Mouse (Mus musculus) G1E (cell line): ENCODE measurements around the gene Ptprs. TPM values are rescaled to one million over a fixed set of nuclear protein-coding genes. Genes with fewer than 3 reads are reported as not detected.

Experiments used
- ATAC-seq: 2 replicates; pipeline ENCODE4 v1.8.0; 2016; ENCODE audit warnings: mild to moderate bottlenecking; ENCODE audit not compliant: insufficient number of reproducible peaks, poor library complexity, low FRiP score, severe bottlenecking; ENCODE audit errors: extremely low read depth
- DNase-seq: peaks from one replicate; pipeline ENCODE4 v3.0.0; 2012; ENCODE audit warnings: low spot score
- H3K27me3 ChIP-seq: 2 replicates; pipeline ENCODE4 v1.6.1; 2012; ENCODE audit warnings: mild to moderate bottlenecking, low read length, inconsistent platforms; ENCODE audit not compliant: insufficient read depth
- H3K36me3 ChIP-seq: replicated peaks from 2 replicates; pipeline ENCODE3; 2012; ENCODE audit warnings: mild to moderate bottlenecking, inconsistent platforms
- H3K4me1 ChIP-seq: 2 replicates; pipeline ENCODE4 v1.6.1; 2012; ENCODE audit warnings: low read depth, low read length, inconsistent platforms, mixed read lengths; ENCODE audit not compliant: insufficient read depth
- H3K4me3 ChIP-seq: 2 replicates; pipeline ENCODE4 v1.5.1; 2012; ENCODE audit warnings: low read depth, mild to moderate bottlenecking, inconsistent platforms, low read length, moderate library complexity, mixed read lengths
- H3K9me3 ChIP-seq: replicated peaks from 2 replicates; pipeline ENCODE4 v1.6.1; 2012; ENCODE audit warnings: inconsistent platforms
- CTCF ChIP-seq: IDR thresholded peaks from 2 replicates; pipeline ENCODE4 v1.5.1; 2012; ENCODE audit warnings: low read depth, low read length, inconsistent platforms, mixed read lengths
- GATA1 ChIP-seq: IDR thresholded peaks from 2 replicates; pipeline ENCODE4 v1.6.1; 2012; ENCODE audit warnings: borderline replicate concordance, low read length, inconsistent platforms, mixed read lengths
- GATA2 ChIP-seq: IDR thresholded peaks from 2 replicates; pipeline ENCODE4 v1.6.1; 2012; ENCODE audit warnings: low read depth, low read length, inconsistent platforms, borderline replicate concordance
- POLR2AphosphoS5 ChIP-seq: IDR thresholded peaks from 2 replicates; pipeline ENCODE4 v1.6.1; 2012; ENCODE audit warnings: low read depth, low read length, inconsistent platforms; ENCODE audit not compliant: insufficient replicate concordance
- TAL1 ChIP-seq: conservative IDR thresholded peaks from 2 replicates; pipeline ENCODE4 v1.6.1; 2012; ENCODE audit warnings: low read depth, low read length, inconsistent platforms, mixed read lengths
- polyA plus RNA-seq: library from polyadenylated mRNA; stranded (reverse); fragments of >175 nt; gene quantifications from 2 replicates; pipeline ENCODE4 v1.2.3, GENCODE M21; 2012
- total RNA-seq, 2 experiments: library from RNA; stranded (forward) in 1 of 2; stranded (reverse) in 1 of 2; fragments of 200-1000 nt in 1 of 2; fragments of >200 nt in 1 of 2; fragmentation: Nextera tagmentation in 1 of 2; gene quantifications; 2 replicates each; pipeline ENCODE4 v1.2.3; 2014 to 2017

Gene Ptprs
- total and polyA plus RNA-seq, 3 experiments, result 16.7 to 83.6 (median 77.2) TPM

- DNase-seq (no peak), ATAC-seq (no peak)
- peaks cover 62% of the 10 kb centered on the region for H3K36me3 ChIP-seq
- peaks cover 4% of the 10 kb centered on the region for H3K9me3 ChIP-seq
- no peaks in the 10 kb centered on the region; the same call in 1 of the 2 replicates for H3K27me3 ChIP-seq
- TF ChIP-seq CTCF (no peak), GATA1 (no peak), POLR2AphosphoS5 (no peak), TAL1 (no peak), GATA2 (no peak)
- peaks cover 55% of the 10 kb centered on the region for H3K4me1 ChIP-seq
- H3K4me3 ChIP-seq, result peak overlapping the region; percentile 6; the same call in 1 of the 2 replicates
Measured at GRCm38 (mm10) chr17:56442316-56442715, 34.0 kb downstream of the Ptprs start.

DNA sequence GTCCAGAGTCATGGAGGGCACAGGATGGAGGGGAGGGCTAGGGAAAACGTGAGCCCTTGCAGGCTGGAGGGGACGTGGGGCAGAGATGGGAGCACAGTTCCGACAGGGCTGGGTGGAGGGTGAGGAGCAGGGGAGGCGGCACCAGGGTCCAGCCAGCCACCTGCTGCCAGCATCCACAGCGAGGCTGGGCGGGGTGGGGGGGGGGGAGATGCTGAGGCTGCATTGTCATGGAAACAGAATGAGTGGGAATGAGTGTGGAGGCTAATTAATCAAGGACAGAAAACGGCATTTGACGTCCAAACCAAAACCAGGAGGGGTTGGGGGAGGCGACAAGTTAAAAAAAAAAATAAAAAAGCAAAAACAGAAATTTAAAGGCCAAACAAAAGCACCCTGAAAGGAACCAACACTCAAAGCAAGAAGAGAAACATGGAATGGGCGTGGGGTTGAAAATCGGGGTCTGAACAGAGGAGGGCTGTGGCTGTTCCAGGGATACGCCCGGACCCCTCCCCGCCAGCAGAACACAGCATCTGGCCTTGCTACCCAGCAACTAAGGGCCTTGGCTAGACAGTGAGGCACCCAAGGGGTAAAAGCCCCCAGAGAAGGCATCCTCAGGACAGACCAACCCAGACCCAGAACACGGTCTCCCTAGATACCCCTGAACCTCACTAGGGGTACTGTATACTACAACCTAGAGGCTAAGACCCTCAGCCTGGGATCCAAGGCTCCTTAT is 36.4 kb downstream of the Ptprs start:
- no peak for ATAC-seq
- Histone ChIP-seq H3K9me3 (peaks cover 12% of the 10 kb centered on the region), H3K27me3 (no peaks in the 10 kb centered on the region; the same call in 1 of the 2 replicates), H3K4me3 (no peak overlapping the region), H3K36me3 (peaks cover 68% of the 10 kb centered on the region), H3K4me1 (peaks cover 49% of the 10 kb centered on the region)
- TF ChIP-seq POLR2AphosphoS5 (no peak), CTCF (no peak), GATA1 (no peak), GATA2 (no peak), TAL1 (no peak)
- DNase-seq, result no peak

GRCm38 (mm10) chr17:56431582-56431981 is 44.7 kb downstream of the Ptprs start:
- DNase-seq, result no peak
- Histone ChIP-seq H3K27me3 (no peaks in the 10 kb centered on the region), H3K4me3 (no peak overlapping the region), H3K4me1 (peaks cover 2% of the 10 kb centered on the region; the same call in 1 of the 2 replicates), H3K9me3 (peaks cover 3% of the 10 kb centered on the region), H3K36me3 (peaks cover 73% of the 10 kb centered on the region)
- no peak for ATAC-seq
- TF ChIP-seq CTCF (no peak), GATA1 (no peak), TAL1 (no peak), GATA2 (no peak), POLR2AphosphoS5 (no peak)

DNA sequence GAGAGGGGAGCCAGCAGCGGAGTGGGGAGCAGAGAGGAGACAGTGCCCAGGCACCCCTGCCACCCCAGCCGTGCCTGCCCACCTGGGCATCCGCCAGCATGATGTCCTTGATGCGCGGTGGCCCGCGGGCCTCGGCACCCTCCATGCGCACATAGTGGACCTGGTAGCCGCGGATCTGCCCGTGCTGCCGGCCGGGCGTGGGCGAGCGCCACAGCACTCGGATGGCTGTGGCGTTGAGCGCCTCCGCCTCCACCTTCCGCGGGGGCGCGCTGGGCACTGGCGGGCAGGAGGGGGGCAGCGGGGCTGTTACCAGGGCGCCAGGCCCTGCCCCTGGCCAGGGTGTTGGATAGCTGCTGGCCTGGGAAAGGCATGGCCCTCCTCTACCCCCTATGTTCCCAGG is 48.4 kb downstream of the Ptprs start:
- TF ChIP-seq POLR2AphosphoS5 (no peak), CTCF (no peak), GATA2 (no peak), TAL1 (no peak), GATA1 (no peak)
- Histone ChIP-seq H3K9me3 (peaks cover 11% of the 10 kb centered on the region), H3K4me1 (peaks cover 2% of the 10 kb centered on the region; the same call in 1 of the 2 replicates), H3K4me3 (no peak overlapping the region), H3K27me3 (no peaks in the 10 kb centered on the region; the same call in 1 of the 2 replicates), H3K36me3 (peaks cover 73% of the 10 kb centered on the region)
- ATAC-seq, result no peak
- no peak for DNase-seq

GRCm38 (mm10) chr17:56425941-56426340 is 50.3 kb downstream of the Ptprs start:
- Histone ChIP-seq H3K4me3 (no peak overlapping the region), H3K4me1 (no peaks in the 10 kb centered on the region; the same call in 1 of the 2 replicates), H3K36me3 (peaks cover 81% of the 10 kb centered on the region), H3K9me3 (peaks cover 11% of the 10 kb centered on the region), H3K27me3 (no peaks in the 10 kb centered on the region; the same call in 1 of the 2 replicates)
- no peak for DNase-seq
- ATAC-seq, result no peak
- TF ChIP-seq TAL1 (no peak), POLR2AphosphoS5 (no peak), GATA1 (no peak)

GRCm38 (mm10) chr17:56425584-56425914 is 50.7 kb downstream of the Ptprs start:
- Histone ChIP-seq H3K9me3 (peaks cover 11% of the 10 kb centered on the region), H3K27me3 (no peaks in the 10 kb centered on the region; the same call in 1 of the 2 replicates), H3K4me3 (peak overlapping the region; percentile 21; the same call in 1 of the 2 replicates), H3K36me3 (peaks cover 85% of the 10 kb centered on the region), H3K4me1 (no peaks in the 10 kb centered on the region; the same call in 1 of the 2 replicates)
- no peak for ATAC-seq
- no peak for TF ChIP-seq TAL1
- no peak for TF ChIP-seq GATA2
- no peak for TF ChIP-seq CTCF
- no peak for TF ChIP-seq GATA1
- no peak for TF ChIP-seq POLR2AphosphoS5
- DNase-seq, result no peak
